Mouse (Mus musculus) frontal cortex, adult 2 months (tissue): ENCODE data around the gene Abcg4. TPM values are rescaled to one million over a fixed set of nuclear protein-coding genes. Genes with fewer than 3 reads are reported as not detected.
A peak's percentile ranks its signal among the peaks of the same experiment; 100 is the strongest.

Source experiments
- DNase-seq, 2 experiments: peaks; one replicate each; pipeline ENCODE4 v3.0.0; 2022; ENCODE audit warnings: low spot score in 1 of 2; ENCODE audit errors: extremely low spot score in 1 of 2
- polyA plus RNA-seq: library from polyadenylated mRNA; depleted of rRNA; stranded (reverse); fragments of >200 nt; gene quantifications from 2 replicates; pipeline ENCODE4 v1.2.3, GENCODE M21; 2012

Gene Abcg4
- polyA plus RNA-seq, 1 experiment = 95.1 TPM

GRCm38 (mm10) chr9:44287003-44287400 lies 1.4 kb downstream of the Abcg4 start:
- no peak for DNase-seq

- no peak for DNase-seq
These were observed 2.1 kb downstream of the Abcg4 start for GRCm38 (mm10) chr9:44286256-44286850.

GRCm38 (mm10) chr9:44283183-44283582 lies 5.2 kb downstream of the Abcg4 start:
- DNase-seq = no peak

- no peak for DNase-seq
These were observed 18.4 kb downstream of the Abcg4 start for GRCm38 (mm10) chr9:44269973-44270372.

- no peak for DNase-seq
These were observed 19.3 kb downstream of the Abcg4 start for GRCm38 (mm10) chr9:44269077-44269476.

GRCm38 (mm10) chr9:44268432-44268831 lies 20.0 kb downstream of the Abcg4 start, which contains the start of gene Nlrx1:
TSS of gene Nlrx1 (minus strand) at chr9:44268599.
- DNase-seq = no peak

GRCm38 (mm10) chr9:44268027-44268360 lies 20.4 kb downstream of the Abcg4 start:
- peak in 1 of 2 experiments; percentile 83 for DNase-seq

GRCm38 (mm10) chr9:44267319-44268026 lies 20.9 kb downstream of the Abcg4 start:
- DNase-seq = no peak

- peak; percentile 46 to 74 for DNase-seq
These were observed 21.8 kb downstream of the Abcg4 start for GRCm38 (mm10) chr9:44266478-44267226.

GRCm38 (mm10) chr9:44261388-44261787 lies 27.0 kb downstream of the Abcg4 start:
- DNase-seq = no peak

GRCm38 (mm10) chr9:44259014-44259413 lies 29.4 kb downstream of the Abcg4 start:
- no peak for DNase-seq

GRCm38 (mm10) chr9:44256213-44256612 lies 32.2 kb downstream of the Abcg4 start:
- no peak for DNase-seq

- no peak for DNase-seq
These were observed 33.3 kb downstream of the Abcg4 start for GRCm38 (mm10) chr9:44255136-44255521.

GRCm38 (mm10) chr9:44254508-44255135 lies 33.8 kb downstream of the Abcg4 start:
- no peak for DNase-seq

GRCm38 (mm10) chr9:44253441-44253840 lies 35.0 kb downstream of the Abcg4 start:
- DNase-seq = no peak

- DNase-seq = no peak
These were observed 37.1 kb downstream of the Abcg4 start, which contains the start of gene Pdzd3 for GRCm38 (mm10) chr9:44251314-44251713. TSS of gene Pdzd3 (minus strand) at chr9:44251471.

- DNase-seq = no peak
These were observed 38.0 kb downstream of the Abcg4 start for GRCm38 (mm10) chr9:44250445-44250844.

GRCm38 (mm10) chr9:44249181-44250146 lies 39.0 kb downstream of the Abcg4 start:
- DNase-seq = peak in 1 of 2 experiments; percentile 70

GRCm38 (mm10) chr9:44247907-44248306 lies 40.5 kb downstream of the Abcg4 start:
- DNase-seq = no peak

- no peak for DNase-seq
These were observed 44.8 kb downstream of the Abcg4 start for GRCm38 (mm10) chr9:44243621-44244020.
